Mouse (Mus musculus) thymus, postnatal 4 days (tissue): ENCODE measurements at regions not wholly inside any gene's neighbourhood (a gene's known extent, or its start where the extent isn't known, plus 50 kb on each side); places are given as distances from the start of the nearest gene placed in this dataset.

Source experiments
- DNase-seq: peaks from one replicate; pipeline ENCODE4 v3.0.0; 2021

- DNase-seq = no peak
Observed at GRCm38 (mm10) chr3:132023342-132023741, 61.8 kb upstream of the Dkk2 start.

DNA sequence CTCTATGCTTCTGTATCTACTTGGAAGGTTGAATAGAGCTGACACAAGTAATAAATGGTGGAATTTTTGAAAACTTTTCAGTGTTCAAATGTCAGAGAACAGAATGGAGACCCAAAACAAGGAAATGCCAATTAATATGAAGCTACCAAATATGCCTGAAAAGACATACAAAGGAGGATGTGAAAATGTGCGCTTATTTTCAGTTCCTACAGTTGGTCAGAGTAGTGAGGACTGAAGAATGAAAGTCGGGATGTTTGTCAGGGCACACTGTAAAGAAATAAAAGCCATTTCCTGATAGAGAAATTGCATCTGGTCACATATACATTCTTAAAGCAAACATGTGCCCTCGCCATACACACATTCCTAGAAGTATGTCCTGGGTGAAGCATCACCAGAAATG, 56.0 kb upstream of the Dkk2 start:
- no peak for DNase-seq

GRCm38 (mm10) chr3:132033078-132033713, 51.9 kb upstream of the Dkk2 start:
- no peak for DNase-seq

DNA sequence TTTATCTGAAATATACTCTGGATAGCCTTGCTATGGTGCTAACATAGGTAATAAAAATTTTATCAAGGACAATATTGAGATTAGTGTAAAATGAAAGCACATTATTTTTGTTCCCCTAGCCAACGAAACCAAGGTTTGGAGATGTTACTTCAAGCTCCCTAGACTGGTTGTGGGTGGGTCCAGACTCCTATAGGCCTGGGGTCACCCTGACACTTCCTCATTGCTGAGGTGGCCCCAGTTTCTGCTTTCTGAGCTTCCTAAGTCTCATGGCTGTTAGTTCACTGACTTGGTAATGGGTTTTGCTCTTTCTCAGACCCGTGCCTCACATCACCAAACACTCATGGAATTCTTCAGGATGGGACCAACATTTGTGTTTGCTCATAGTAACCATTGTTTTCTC, 49.9 kb upstream of the Dkk2 start:
- DNase-seq = no peak
